Mouse (Mus musculus) kidney, postnatal 36 days (tissue): ENCODE results near the gene Olfr1034.
"Not testable (repeated sequence)": the region's sequence is repeated elsewhere in the genome, so short reads cannot be mapped to it uniquely, and the experiment has no call there.

Experiments
- DNase-seq, 2 experiments: peaks; one replicate each; pipeline ENCODE4 v3.0.0; 2021 to 2022; ENCODE audit warnings: mixed read lengths in 2 of 2

Olfr1034 gene

GRCm38 (mm10) chr2:86045561-86045960, at the start of gene Olfr1034:
Gene Olfr1034 (plus strand): TSS chr2:86045861.
- DNase-seq, result no peak

GRCm38 (mm10) chr2:86005240-86005639, 40.4 kb upstream of the Olfr1034 start, which contains the start of gene Olfr1032:
Gene Olfr1032 (plus strand): TSS chr2:86005540.
- DNase-seq, result no peak

DNA sequence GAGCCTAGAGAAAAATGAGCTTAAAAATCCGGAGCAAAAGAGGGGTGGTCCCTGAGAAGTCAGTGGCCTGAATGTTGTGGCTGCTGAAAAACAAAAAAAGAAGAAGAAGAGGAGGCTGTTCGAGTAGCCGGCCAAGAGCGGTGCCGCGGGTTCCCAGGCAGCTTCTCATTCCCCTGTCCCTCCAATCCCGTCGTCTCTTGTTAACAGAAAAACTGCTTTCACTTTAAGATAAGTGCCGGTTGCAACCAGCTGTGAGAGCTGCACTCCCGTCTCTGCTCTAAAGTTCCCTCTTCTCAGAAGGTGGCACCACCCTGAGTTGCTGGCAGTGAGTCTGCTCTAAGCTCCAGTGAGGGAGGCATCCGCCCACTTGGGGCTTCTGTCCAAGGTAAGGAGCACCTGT, 25.3 kb upstream of the Olfr1034 start, which contains the start of gene Olfr1033:
Gene Olfr1033 (plus strand): TSS at position 228 of the 400 bp plus-strand sequence.
- DNase-seq, result peak in 1 of 2 experiments; percentile 3

DNA sequence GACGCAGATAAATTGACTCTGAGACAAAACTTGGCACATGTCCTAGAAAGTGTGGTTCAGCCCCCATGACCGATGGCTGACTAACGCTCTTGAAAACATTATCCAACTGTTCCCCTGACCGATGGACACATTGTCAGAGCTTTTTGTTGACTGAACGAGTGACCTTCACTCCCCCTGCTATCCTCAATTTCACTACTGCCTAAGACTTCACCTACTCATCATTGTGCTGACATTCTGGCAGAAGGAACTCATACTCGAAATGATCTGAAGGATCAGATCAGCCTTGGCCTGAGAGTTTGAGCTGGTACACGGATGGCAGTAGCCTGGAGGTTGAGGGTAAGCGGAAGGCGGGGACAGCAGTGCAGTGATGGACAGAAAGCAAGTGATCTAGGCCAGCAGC, 24.1 kb upstream of the Olfr1034 start:
- not testable (repeated sequence) for DNase-seq

- not testable (repeated sequence) for DNase-seq
These were observed 5.1 kb downstream of the Olfr1034 start for GRCm38 (mm10) chr2:86050777-86051176.

- DNase-seq, result not testable (repeated sequence)
These were observed 18.1 kb downstream of the Olfr1034 start for GRCm38 (mm10) chr2:86063766-86064165.

- no peak for DNase-seq
These were observed 24.5 kb downstream of the Olfr1034 start for GRCm38 (mm10) chr2:86070189-86070588.

DNA sequence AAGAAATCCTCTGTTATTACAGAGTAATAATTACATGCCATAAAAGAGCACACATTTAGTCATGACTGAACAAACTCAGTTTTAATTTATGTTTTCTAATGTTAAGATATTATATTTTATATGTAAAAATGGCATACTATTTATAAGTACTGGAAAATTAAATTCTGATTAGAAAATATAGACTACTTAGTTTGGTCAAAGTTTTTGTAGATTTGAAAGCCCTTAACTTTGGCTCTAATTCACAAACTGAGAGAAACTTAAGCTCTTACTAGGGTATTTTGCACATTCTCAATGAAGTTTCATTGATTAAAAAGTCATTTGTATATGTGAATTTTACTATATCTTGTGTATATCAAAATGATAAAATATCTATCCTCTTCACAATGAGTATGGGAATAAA, 28.0 kb downstream of the Olfr1034 start, which contains the start of gene Olfr1036:
Gene Olfr1036 (plus strand): TSS at position 301 of the 400 bp plus-strand sequence.
- not testable (repeated sequence) for DNase-seq

DNA sequence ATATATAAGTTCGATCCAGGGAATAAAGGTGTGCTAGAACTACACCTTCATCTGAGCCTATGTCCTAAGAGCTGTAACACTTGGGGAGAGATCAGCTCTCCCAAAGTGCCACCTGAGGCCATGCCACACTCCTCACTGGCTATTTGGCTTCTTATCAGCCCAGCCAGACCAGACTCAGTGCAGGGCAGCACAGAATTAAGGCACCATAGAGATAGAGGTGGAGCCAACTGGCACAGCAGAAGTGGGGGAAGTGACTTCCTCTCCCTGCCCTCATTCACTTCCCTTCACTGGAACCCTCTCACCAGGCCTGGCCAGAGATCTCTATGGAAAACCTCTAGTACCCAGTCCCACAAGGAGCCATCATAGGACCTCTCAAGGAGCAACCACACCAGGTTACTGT, 34.8 kb downstream of the Olfr1034 start:
- not testable (repeated sequence) for DNase-seq

DNA sequence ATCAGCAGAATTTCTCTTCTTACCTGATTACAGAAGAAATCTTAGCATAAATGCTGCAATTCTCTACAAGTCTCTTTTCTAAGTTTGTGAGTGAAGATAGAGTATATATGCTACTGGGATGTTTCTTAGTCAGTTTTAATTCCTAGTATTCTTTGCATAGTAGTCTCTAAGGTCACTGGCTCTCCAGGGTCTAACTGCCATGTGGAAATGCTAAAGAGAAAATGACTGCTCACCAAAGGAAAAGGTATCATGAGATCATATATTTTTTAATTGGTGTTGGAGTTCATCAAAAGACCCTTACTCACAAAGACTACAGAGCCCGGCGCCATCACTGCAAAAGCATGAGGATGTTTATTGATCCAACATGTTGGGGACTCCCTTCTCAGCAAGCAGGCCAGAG, 41.6 kb downstream of the Olfr1034 start, which contains the start of gene Olfr1037:
Gene Olfr1037 (minus strand): TSS at position 101 of the 400 bp plus-strand sequence.
- DNase-seq, result no peak
